Mouse (Mus musculus): ENCODE measurements around the gene Slain2.
"Not testable (repeated sequence)": the region's sequence is repeated elsewhere in the genome, so short reads cannot be mapped to it uniquely, and the experiment has no call there.

Slain2 gene

GRCm38 (mm10) chr5:72948136-72948535, 34.0 kb downstream of the Slain2 start:
- DNase-seq (ENCODE audit: low read depth, low spot score): no peak

- DNase-seq (ENCODE audit: low read depth, low spot score): no peak
These were observed 36.1 kb downstream of the Slain2 start for GRCm38 (mm10) chr5:72950252-72950651.

GRCm38 (mm10) chr5:72953996-72954604, 40.0 kb downstream of the Slain2 start:
- DNase-seq (ENCODE audit: low read depth, low spot score): no peak

GRCm38 (mm10) chr5:72957281-72957680, 43.2 kb downstream of the Slain2 start:
- DNase-seq (ENCODE audit: low read depth, low spot score): no peak

GRCm38 (mm10) chr5:72960096-72960495, 46.0 kb downstream of the Slain2 start:
- no peak for DNase-seq (ENCODE audit: low read depth, low spot score)

GRCm38 (mm10) chr5:72965706-72966105, 51.6 kb downstream of the Slain2 start:
- DNase-seq (ENCODE audit: low read depth, low spot score): no peak

GRCm38 (mm10) chr5:72972435-72972834, 58.3 kb downstream of the Slain2 start:
- no peak for DNase-seq (ENCODE audit: low read depth, low spot score)

GRCm38 (mm10) chr5:72972934-72973333, 58.8 kb downstream of the Slain2 start:
- peak; percentile 72 for DNase-seq (ENCODE audit: low read depth, low spot score)

- DNase-seq (ENCODE audit: low read depth, low spot score): no peak
These were observed 60.5 kb downstream of the Slain2 start, which contains the start of gene Gm10135 for GRCm38 (mm10) chr5:72974602-72975001. Gene Gm10135 (minus strand): TSS chr5:72974702.

- no peak for DNase-seq (ENCODE audit: low read depth, low spot score)
These were observed 61.9 kb downstream of the Slain2 start for GRCm38 (mm10) chr5:72975996-72976395.

GRCm38 (mm10) chr5:72976539-72976938, 62.4 kb downstream of the Slain2 start:
- DNase-seq (ENCODE audit: low read depth, low spot score): no peak

GRCm38 (mm10) chr5:72984091-72984490, 70.0 kb downstream of the Slain2 start:
- peak; percentile 76 for DNase-seq (ENCODE audit: low read depth, low spot score)

GRCm38 (mm10) chr5:72987786-72988185, 73.7 kb downstream of the Slain2 start:
- DNase-seq (ENCODE audit: low read depth, low spot score): no peak

GRCm38 (mm10) chr5:72989756-72990155, 75.7 kb downstream of the Slain2 start:
- no peak for DNase-seq (ENCODE audit: low read depth, low spot score)

GRCm38 (mm10) chr5:72992474-72992873, 78.4 kb downstream of the Slain2 start:
- no peak for DNase-seq (ENCODE audit: low read depth, low spot score)

GRCm38 (mm10) chr5:72994424-72994823, 80.3 kb downstream of the Slain2 start:
- no peak for DNase-seq (ENCODE audit: low read depth, low spot score)

- no peak for DNase-seq (ENCODE audit: low read depth, low spot score)
These were observed 80.8 kb downstream of the Slain2 start for GRCm38 (mm10) chr5:72994928-72995327.

- DNase-seq (ENCODE audit: low read depth, low spot score): no peak
These were observed 81.3 kb downstream of the Slain2 start for GRCm38 (mm10) chr5:72995379-72995778.

GRCm38 (mm10) chr5:72998546-72998945, 84.4 kb downstream of the Slain2 start:
- DNase-seq (ENCODE audit: low read depth, low spot score): not testable (repeated sequence)

- DNase-seq (ENCODE audit: low read depth, low spot score): no peak
These were observed 89.9 kb downstream of the Slain2 start for GRCm38 (mm10) chr5:73004046-73004445.

- peak; percentile 49 for DNase-seq (ENCODE audit: low read depth, low spot score)
These were observed 92.9 kb downstream of the Slain2 start, which contains the start of gene Slc10a4 for GRCm38 (mm10) chr5:73006784-73007581. Gene Slc10a4 (plus strand): TSS chr5:73006883.

- no peak for DNase-seq (ENCODE audit: low read depth, low spot score)
These were observed 93.5 kb downstream of the Slain2 start for GRCm38 (mm10) chr5:73007582-73007959.

GRCm38 (mm10) chr5:73008230-73008629, 94.1 kb downstream of the Slain2 start:
- DNase-seq (ENCODE audit: low read depth, low spot score): peak; percentile 52
